Mouse (Mus musculus): ENCODE measurements around the gene Anxa7. TPM values are rescaled to one million over a fixed set of nuclear protein-coding genes. Genes with fewer than 3 reads are reported as not detected.

Anxa7 gene
- polyA plus RNA-seq, 1 experiment from 2014 or later = 11.9 TPM

GRCm38 (mm10) chr14:20451765-20452331 is 28.1 kb downstream of the Anxa7 start, which contains the start of gene Cfap70:
Gene Cfap70, minus strand, starts transcription at chr14:20452226.
- Histone ChIP-seq H3K9ac (ENCODE audit: low read length) (peak within 1 kb of the TSS; percentile 51), H3K4me3 (ENCODE audit: low read depth, low read length) (peak within 1 kb of the TSS; percentile 28), H3K9me3 (ENCODE audit: control insufficient read depth, low read length) (no peaks in the 10 kb centered on the region), H3K4me2 (peak within 1 kb of the TSS; percentile 48), H3K4me1 (ENCODE audit: control insufficient read depth, insufficient read depth, low read length) (peaks cover 4% of the 10 kb centered on the region), H3K27ac (ENCODE audit: low read depth, low read length) (no peak within 1 kb of the TSS), H3K36me3 (ENCODE audit: control insufficient read depth, insufficient read depth, low read length) (no peaks in the 10 kb centered on the region), H3K27me3 (ENCODE audit: control insufficient read depth, insufficient read depth, low read length) (no peaks in the 10 kb centered on the region)
- DNase-seq (ENCODE audit: low spot score, missing footprints) = peak; percentile 96
- 0 out of 2 replicates have a peak, but pooled peaks have one; percentile 22 for ATAC-seq (ENCODE audit: low FRiP score)
- WGBS = 2% methylated on average over 15 of the region's 15 CpGs

GRCm38 (mm10) chr14:20451302-20451701 is 28.6 kb downstream of the Anxa7 start:
- ATAC-seq (ENCODE audit: low FRiP score) = no peak

GRCm38 (mm10) chr14:20447209-20447608 is 32.7 kb downstream of the Anxa7 start:
- no peak overlapping the region for H3K4me3 ChIP-seq (ENCODE audit: low read depth, low read length)
- H3K4me2 ChIP-seq = no peak overlapping the region
- H3K27me3 ChIP-seq (ENCODE audit: control insufficient read depth, insufficient read depth, low read length) = no peaks in the 10 kb centered on the region
- no peaks in the 10 kb centered on the region for H3K9me3 ChIP-seq (ENCODE audit: control insufficient read depth, low read length)
- no peak overlapping the region for H3K27ac ChIP-seq (ENCODE audit: low read depth, low read length)
- WGBS = 70% methylated on average over 12 of the region's 12 CpGs
- no peaks in the 10 kb centered on the region for H3K36me3 ChIP-seq (ENCODE audit: control insufficient read depth, insufficient read depth, low read length)
- H3K4me1 ChIP-seq (ENCODE audit: control insufficient read depth, insufficient read depth, low read length) = peaks cover 4% of the 10 kb centered on the region
- DNase-seq (ENCODE audit: low spot score, missing footprints) (no peak), ATAC-seq (ENCODE audit: low FRiP score) (no peak)
- no peak overlapping the region for H3K9ac ChIP-seq (ENCODE audit: low read length)

More at GRCm38 (mm10) chr14:20451302-20451701, 28.6 kb downstream of the Anxa7 start:
- H3K4me2 ChIP-seq = peak overlapping the region; percentile 48
- no peaks in the 10 kb centered on the region for H3K36me3 ChIP-seq (ENCODE audit: control insufficient read depth, insufficient read depth, low read length)
- peak overlapping the region; percentile 28; the same call in 1 of the 2 replicates for H3K4me3 ChIP-seq (ENCODE audit: low read depth, low read length)
- no peaks in the 10 kb centered on the region for H3K9me3 ChIP-seq (ENCODE audit: control insufficient read depth, low read length)
- 14% methylated on average over 2 of the region's 2 CpGs for WGBS
- H3K4me1 ChIP-seq (ENCODE audit: control insufficient read depth, insufficient read depth, low read length) = peaks cover 4% of the 10 kb centered on the region
- peak overlapping the region; percentile 51 for H3K9ac ChIP-seq (ENCODE audit: low read length)
- H3K27ac ChIP-seq (ENCODE audit: low read depth, low read length) = no peak overlapping the region
- no peaks in the 10 kb centered on the region for H3K27me3 ChIP-seq (ENCODE audit: control insufficient read depth, insufficient read depth, low read length)
- no peak for DNase-seq (ENCODE audit: low spot score, missing footprints)

GRCm38 (mm10) chr14:20442252-20442651 is 37.7 kb downstream of the Anxa7 start:
- DNase-seq (ENCODE audit: low spot score, missing footprints) (no peak), ATAC-seq (ENCODE audit: low FRiP score) (0 out of 2 replicates have a peak, but pooled peaks have one; percentile 14)
- 54% methylated on average over 17 of the region's 17 CpGs for WGBS
- Histone ChIP-seq H3K4me3 (ENCODE audit: low read depth, low read length) (no peak overlapping the region), H3K27me3 (ENCODE audit: control insufficient read depth, insufficient read depth, low read length) (no peaks in the 10 kb centered on the region), H3K27ac (ENCODE audit: low read depth, low read length) (no peak overlapping the region), H3K9ac (ENCODE audit: low read length) (no peak overlapping the region), H3K4me2 (no peak overlapping the region), H3K9me3 (ENCODE audit: control insufficient read depth, low read length) (no peaks in the 10 kb centered on the region), H3K4me1 (ENCODE audit: control insufficient read depth, insufficient read depth, low read length) (no peaks in the 10 kb centered on the region; the same call in 1 of the 2 replicates), H3K36me3 (ENCODE audit: control insufficient read depth, insufficient read depth, low read length) (no peaks in the 10 kb centered on the region)

- no peak for ATAC-seq (ENCODE audit: low FRiP score)
- H3K4me2 ChIP-seq = no peak overlapping the region
- H3K27me3 ChIP-seq (ENCODE audit: control insufficient read depth, insufficient read depth, low read length) = no peaks in the 10 kb centered on the region
- H3K4me1 ChIP-seq (ENCODE audit: control insufficient read depth, insufficient read depth, low read length) = no peaks in the 10 kb centered on the region
- no peak overlapping the region for H3K27ac ChIP-seq (ENCODE audit: low read depth, low read length)
- no peak overlapping the region for H3K4me3 ChIP-seq (ENCODE audit: low read depth, low read length)
- no peaks in the 10 kb centered on the region for H3K36me3 ChIP-seq (ENCODE audit: control insufficient read depth, insufficient read depth, low read length)
- 76% methylated on average over 6 of the region's 6 CpGs for WGBS
- H3K9me3 ChIP-seq (ENCODE audit: control insufficient read depth, low read length) = no peaks in the 10 kb centered on the region
- H3K9ac ChIP-seq (ENCODE audit: low read length) = no peak overlapping the region
- no peak for DNase-seq (ENCODE audit: low spot score, missing footprints)
Observed at GRCm38 (mm10) chr14:20436976-20437375, 43.0 kb downstream of the Anxa7 start.

- H3K4me1 ChIP-seq (ENCODE audit: control insufficient read depth, insufficient read depth, low read length) = no peaks in the 10 kb centered on the region
- no peaks in the 10 kb centered on the region for H3K27me3 ChIP-seq (ENCODE audit: control insufficient read depth, insufficient read depth, low read length)
- WGBS = 83% methylated on average over 4 of the region's 4 CpGs
- no peak overlapping the region for H3K9ac ChIP-seq (ENCODE audit: low read length)
- DNase-seq (ENCODE audit: low spot score, missing footprints) = no peak
- no peaks in the 10 kb centered on the region for H3K9me3 ChIP-seq (ENCODE audit: control insufficient read depth, low read length)
- no peak overlapping the region for H3K27ac ChIP-seq (ENCODE audit: low read depth, low read length)
- no peak for ATAC-seq (ENCODE audit: low FRiP score)
- no peaks in the 10 kb centered on the region for H3K36me3 ChIP-seq (ENCODE audit: control insufficient read depth, insufficient read depth, low read length)
- no peak overlapping the region for H3K4me3 ChIP-seq (ENCODE audit: low read depth, low read length)
- no peak overlapping the region for H3K4me2 ChIP-seq
Observed at GRCm38 (mm10) chr14:20432420-20432819, 47.5 kb downstream of the Anxa7 start.

- DNase-seq (ENCODE audit: low spot score, missing footprints) (no peak), ATAC-seq (ENCODE audit: low FRiP score) (no peak)
- 83% methylated on average over 6 of the region's 6 CpGs for WGBS
- Histone ChIP-seq H3K4me3 (ENCODE audit: low read depth, low read length) (no peak overlapping the region), H3K27ac (ENCODE audit: low read depth, low read length) (no peak overlapping the region), H3K9me3 (ENCODE audit: control insufficient read depth, low read length) (no peaks in the 10 kb centered on the region), H3K4me1 (ENCODE audit: control insufficient read depth, insufficient read depth, low read length) (no peaks in the 10 kb centered on the region), H3K27me3 (ENCODE audit: control insufficient read depth, insufficient read depth, low read length) (no peaks in the 10 kb centered on the region), H3K4me2 (no peak overlapping the region), H3K9ac (ENCODE audit: low read length) (no peak overlapping the region), H3K36me3 (ENCODE audit: control insufficient read depth, insufficient read depth, low read length) (no peaks in the 10 kb centered on the region)
Observed at GRCm38 (mm10) chr14:20431726-20432125, 48.2 kb downstream of the Anxa7 start.

GRCm38 (mm10) chr14:20429833-20430232 is 50.1 kb downstream of the Anxa7 start:
- Histone ChIP-seq H3K27me3 (ENCODE audit: control insufficient read depth, insufficient read depth, low read length) (no peaks in the 10 kb centered on the region), H3K4me2 (no peak overlapping the region), H3K9ac (ENCODE audit: low read length) (no peak overlapping the region), H3K4me3 (ENCODE audit: low read depth, low read length) (no peak overlapping the region), H3K4me1 (ENCODE audit: control insufficient read depth, insufficient read depth, low read length) (no peaks in the 10 kb centered on the region), H3K9me3 (ENCODE audit: control insufficient read depth, low read length) (no peaks in the 10 kb centered on the region), H3K27ac (ENCODE audit: low read depth, low read length) (no peak overlapping the region), H3K36me3 (ENCODE audit: control insufficient read depth, insufficient read depth, low read length) (no peaks in the 10 kb centered on the region)
- no peak for DNase-seq (ENCODE audit: low spot score, missing footprints)
- no peak for ATAC-seq (ENCODE audit: low FRiP score)
- WGBS = 67% methylated on average over 1 of the region's 1 CpGs

GRCm38 (mm10) chr14:20428593-20428992 is 51.3 kb downstream of the Anxa7 start:
- Histone ChIP-seq H3K27me3 (ENCODE audit: control insufficient read depth, insufficient read depth, low read length) (no peaks in the 10 kb centered on the region), H3K4me1 (ENCODE audit: control insufficient read depth, insufficient read depth, low read length) (no peaks in the 10 kb centered on the region), H3K9ac (ENCODE audit: low read length) (no peak overlapping the region), H3K4me3 (ENCODE audit: low read depth, low read length) (no peak overlapping the region), H3K36me3 (ENCODE audit: control insufficient read depth, insufficient read depth, low read length) (no peaks in the 10 kb centered on the region), H3K9me3 (ENCODE audit: control insufficient read depth, low read length) (no peaks in the 10 kb centered on the region), H3K27ac (ENCODE audit: low read depth, low read length) (no peak overlapping the region), H3K4me2 (no peak overlapping the region)
- ATAC-seq (ENCODE audit: low FRiP score) = no peak
- no peak for DNase-seq (ENCODE audit: low spot score, missing footprints)
- WGBS = 52% methylated on average over 1 of the region's 1 CpGs

Measured in midbrain, embryonic 11.5 days (tissue).